Mouse (Mus musculus): ENCODE measurements around the gene Ube2j1.

Ube2j1 gene

DNA sequence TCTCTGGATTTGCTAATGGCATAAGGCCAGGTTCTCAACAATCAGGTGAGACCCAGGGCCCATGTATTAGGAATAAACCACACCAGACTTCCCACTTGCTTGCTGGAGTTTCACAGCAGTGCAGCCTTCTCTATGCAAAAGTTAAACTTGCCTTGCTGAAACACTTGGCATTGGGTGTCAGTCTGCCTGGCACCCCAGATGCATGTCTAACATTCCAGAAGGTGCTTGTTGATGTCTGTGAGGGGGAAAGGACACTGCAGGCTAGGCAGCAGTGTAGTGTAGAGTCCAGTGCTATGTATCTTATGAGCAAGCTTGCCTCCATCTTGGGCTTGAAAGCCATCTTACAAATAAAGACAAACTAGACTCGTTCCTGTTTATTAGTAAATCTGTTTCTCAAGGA, 25.1 kb downstream of the Ube2j1 start:
- CTCF ChIA-PET, result no interaction called here
- POLR2A ChIA-PET, result no interaction called here

DNA sequence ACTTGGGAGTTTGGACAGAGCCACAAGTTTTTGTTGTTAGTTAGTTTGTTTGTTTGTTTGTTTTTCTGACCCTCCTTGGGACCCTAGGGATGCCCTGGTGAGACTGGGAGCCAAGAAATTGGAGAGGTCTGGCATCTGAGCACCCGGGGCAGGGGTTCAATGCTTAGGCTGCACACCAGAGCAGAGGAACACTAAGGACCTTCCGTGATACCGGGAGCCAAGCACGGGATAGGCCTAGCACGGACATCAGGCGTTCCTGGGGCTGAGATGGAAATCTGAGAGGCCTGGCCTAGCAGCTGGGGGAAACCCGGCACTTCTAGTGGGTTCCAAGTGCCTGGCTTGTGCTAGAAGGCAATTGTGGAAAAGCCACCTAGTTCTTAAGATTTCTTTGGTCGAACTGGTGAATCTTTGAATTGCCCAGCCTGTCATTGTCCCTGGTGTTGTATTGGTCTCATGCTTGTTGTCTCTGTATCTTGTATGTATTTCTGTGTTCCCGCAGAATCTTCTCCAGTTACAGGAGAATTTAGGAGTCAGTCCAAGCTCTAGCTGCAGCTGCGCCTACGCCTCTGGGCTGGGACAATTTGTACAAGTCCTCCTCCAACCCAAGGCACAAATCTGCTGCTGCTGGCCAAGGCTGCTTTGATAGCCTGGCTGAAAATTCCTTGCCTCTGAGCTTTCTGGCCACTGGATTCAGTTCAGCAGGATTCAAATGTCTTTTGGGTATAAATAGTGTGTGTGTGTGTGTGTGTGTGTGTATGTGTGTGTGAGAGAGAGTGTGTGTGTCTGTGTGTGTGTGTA, 26.9 kb downstream of the Ube2j1 start:
- POLR2A ChIA-PET, result interaction anchor here in 1 of 4 experiments (0.6 kb wide), 1 partner anchor 388 kb away, joined by 4 read pairs; no protein-coding TSS in a partner anchor
- CTCF ChIA-PET, result interaction anchor here in 1 of 4 experiments (1.0 kb wide), 1 partner anchor 472 kb away, joined by 3 read pairs; no protein-coding TSS in a partner anchor

DNA sequence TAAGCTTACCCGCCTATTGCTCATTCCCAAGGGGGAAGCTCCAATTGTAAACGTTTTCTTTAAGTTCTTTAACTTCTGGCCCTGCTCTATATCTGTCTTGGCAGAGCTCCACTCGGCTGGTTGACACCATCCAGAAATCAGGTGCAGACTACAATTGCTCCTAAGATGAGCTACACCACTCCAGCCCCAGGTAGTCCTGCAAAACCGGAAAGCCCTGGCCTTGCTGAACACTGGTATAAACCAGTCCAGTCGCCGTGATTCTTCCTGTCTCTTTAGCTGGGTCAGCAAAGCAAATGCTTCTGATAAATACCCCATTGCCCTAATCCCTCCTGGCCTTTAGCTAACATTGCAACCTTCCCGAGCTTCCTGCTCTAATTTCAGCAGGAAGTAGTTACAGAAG, 29.9 kb downstream of the Ube2j1 start:
- POLR2A ChIA-PET, result interaction anchor here in 1 of 4 experiments (1.6 kb wide), 1 partner anchor 11 kb away, joined by 5 read pairs; no protein-coding TSS in a partner anchor
- CTCF ChIA-PET, result interaction anchor here in 1 of 4 experiments (0.6 kb wide), 1 partner anchor 469 kb away, joined by 3 read pairs; no protein-coding TSS in a partner anchor

DNA sequence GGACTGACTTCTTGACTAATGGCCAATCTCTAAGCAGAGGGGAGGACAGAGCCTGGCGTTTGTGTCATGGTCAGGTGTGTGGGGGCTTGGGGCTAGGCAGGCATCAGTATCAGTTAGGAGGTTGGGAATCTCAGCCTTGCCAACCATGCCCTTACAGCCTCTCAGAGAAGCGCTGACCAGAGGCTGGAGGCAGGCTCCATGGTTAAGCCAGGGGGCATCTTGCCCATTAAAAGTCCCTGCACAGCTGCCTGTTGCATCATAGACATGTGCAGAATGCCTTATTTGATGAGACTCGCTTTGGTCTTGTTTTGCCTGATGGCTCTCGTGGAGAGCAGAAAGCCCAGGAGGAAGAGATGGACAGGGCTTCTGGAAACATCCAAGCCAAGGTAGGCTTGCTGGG, 31.8 kb downstream of the Ube2j1 start, which contains the start of gene Gabrr2:
Gabrr2 (plus strand) TSS at position 19 of the 400 bp plus-strand sequence.
- ChIA-PET POLR2A (interaction anchor here in 3 of 4 experiments (0.6 to 1.0 kb wide), 4 partner anchors 15 to 474 kb away, joined by 3 to 7 read pairs (median 6); no protein-coding TSS in a partner anchor), CTCF (interaction anchor here in 2 of 4 experiments (0.6 to 0.7 kb wide), 2 partner anchors 46 to 582 kb away, joined by 3 to 7 read pairs; no protein-coding TSS in a partner anchor)

DNA sequence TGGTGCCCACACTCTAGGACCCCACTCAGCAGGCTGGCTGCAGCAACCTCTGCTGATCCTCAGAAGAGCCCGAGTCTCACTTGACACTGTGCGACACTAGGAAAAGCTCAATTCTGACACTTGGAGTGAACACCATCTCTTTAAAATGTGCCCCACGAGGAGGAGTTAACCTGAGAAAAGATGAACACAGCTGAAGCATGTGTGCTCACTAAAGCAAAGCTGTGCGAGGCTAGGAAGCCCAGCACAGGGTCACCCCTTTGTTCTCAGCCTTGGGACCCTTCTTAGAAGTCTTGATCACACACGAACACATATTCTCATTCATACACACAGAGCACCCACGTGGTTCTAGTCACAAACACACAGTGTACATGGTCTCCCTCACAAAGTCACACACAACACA, 33.8 kb downstream of the Ube2j1 start:
- CTCF ChIA-PET, result no interaction called here
- POLR2A ChIA-PET, result interaction anchor here in 2 of 4 experiments (1.2 to 2.4 kb wide), 5 partner anchors 12 to 130 kb away, joined by 3 to 9 read pairs (median 5); no protein-coding TSS in a partner anchor

DNA sequence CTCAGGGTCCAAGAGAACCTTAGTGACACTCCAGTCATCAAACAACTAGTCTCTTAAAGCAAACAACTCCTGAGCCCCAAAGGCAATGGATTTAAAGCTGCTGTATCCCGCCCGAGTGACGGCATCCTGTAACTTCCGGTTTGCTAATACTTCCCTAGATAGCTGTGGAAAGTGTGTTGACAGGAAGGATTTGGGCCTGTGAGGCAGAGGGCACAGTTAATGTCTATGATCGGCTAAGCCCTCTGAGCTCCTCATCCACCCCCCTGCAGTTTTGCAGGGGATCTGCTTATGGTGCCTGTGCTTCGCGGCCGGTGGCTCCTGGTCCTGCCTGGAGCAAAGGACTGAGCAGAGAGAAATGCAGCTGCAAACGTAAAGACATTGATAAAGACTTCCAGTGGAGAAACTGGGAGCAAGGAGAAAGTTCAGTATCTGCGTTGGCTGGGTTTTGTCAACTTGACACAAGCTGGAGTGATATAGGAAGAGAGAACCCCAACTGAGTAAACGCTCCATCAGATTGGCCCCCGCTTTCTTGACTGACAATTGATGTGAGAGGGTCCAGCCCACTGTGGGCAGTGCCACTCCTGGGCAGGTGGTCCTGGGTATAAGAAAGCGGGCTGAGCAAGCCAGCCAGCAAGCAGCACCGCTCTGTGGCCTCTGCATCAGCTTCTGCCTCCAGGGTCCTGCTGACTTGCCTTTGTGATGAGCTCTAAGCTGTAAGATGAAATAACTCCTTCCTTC, 35.2 kb downstream of the Ube2j1 start:
- POLR2A ChIA-PET, result interaction anchor here in 2 of 4 experiments (0.8 to 2.4 kb wide), 5 partner anchors 11 to 27 kb away, joined by 3 to 9 read pairs (median 5); no protein-coding TSS in a partner anchor
- CTCF ChIA-PET, result interaction anchor here in 1 of 4 experiments (0.8 kb wide), 1 partner anchor 11 kb away, joined by 3 read pairs; no protein-coding TSS in a partner anchor

DNA sequence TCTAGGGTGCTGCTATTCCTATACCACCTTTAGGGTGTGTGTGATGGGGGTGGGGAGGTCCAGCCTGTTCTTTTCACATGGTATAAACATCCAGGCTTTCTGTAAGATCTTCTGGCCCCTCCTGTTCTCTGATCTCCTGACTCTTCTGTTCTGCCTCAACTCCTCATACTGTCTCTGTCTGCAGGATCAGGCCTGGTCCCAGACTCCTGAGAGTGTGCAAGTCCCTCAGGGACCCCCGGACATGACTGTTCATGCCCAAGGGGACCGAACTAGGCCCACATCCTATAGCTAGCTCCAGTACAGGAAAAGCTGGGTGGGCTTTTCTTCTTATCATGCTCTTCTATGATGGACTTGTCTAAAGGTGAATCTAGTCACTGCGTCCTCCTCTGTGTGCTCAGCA, 36.1 kb downstream of the Ube2j1 start:
- POLR2A ChIA-PET, result no interaction called here
- CTCF ChIA-PET, result no interaction called here

DNA sequence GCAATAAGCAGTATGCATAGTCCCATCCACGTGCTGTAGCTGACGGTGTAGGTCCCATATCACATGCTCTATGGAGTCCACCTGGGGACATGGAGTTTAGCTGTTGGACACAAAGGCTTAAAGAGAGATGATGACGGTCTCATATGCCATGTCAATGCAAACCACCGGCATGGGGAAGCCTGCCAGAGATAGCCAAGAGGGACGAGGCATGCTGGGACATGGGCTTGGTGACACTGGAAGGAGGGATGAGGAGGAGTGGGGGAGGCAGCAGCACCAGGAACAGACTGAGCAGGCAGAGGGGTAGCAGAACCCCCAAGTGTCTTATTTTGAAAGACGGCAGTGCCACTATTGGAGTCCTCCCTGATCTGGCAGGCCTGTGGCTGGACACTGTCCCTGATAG, 36.6 kb downstream of the Ube2j1 start:
- ChIA-PET POLR2A (no interaction called here), CTCF (no interaction called here)

DNA sequence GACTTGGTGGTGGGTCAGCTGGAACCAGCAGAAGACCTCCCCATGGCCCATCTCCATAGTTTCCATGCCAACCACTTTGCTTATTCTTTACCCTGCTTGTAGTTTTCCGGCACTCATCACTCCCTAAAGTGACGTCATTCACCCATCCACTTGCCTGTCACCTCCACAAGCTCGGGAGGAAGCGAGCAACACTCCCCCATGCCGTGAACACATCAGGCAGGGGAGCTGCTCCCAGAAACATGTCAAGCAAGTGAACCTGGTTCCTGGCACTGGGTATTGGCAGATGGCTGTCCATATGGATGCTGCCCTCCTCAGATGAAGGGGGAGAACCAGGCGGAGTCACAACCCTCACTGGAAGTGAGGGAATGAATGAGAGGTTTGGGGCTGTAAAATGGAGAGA, 37.7 kb downstream of the Ube2j1 start:
- ChIA-PET POLR2A (no interaction called here), CTCF (no interaction called here)

DNA sequence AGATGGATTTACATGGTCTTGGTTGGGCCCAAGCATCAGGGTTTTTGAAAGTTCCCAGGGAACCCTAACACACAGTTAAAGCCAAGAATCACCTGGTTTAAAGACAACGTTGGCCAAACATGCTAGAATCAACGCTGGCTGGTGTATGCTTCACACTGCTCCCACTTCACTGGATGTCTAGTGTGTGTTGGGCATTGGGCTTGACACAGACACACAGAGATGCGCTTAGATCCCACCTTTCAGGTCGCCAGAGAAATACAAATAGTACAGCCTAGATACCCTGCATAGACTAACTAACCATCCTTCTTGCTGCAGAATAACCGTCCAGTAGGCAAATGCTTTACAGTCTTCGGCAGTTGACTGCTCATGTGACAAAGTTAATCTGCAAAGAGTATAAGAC, 39.1 kb downstream of the Ube2j1 start:
- CTCF ChIA-PET, result no interaction called here
- POLR2A ChIA-PET, result interaction anchor here in 2 of 4 experiments (0.6 kb wide), 2 partner anchors 51 to 88 kb away, joined by 3 read pairs; no protein-coding TSS in a partner anchor

DNA sequence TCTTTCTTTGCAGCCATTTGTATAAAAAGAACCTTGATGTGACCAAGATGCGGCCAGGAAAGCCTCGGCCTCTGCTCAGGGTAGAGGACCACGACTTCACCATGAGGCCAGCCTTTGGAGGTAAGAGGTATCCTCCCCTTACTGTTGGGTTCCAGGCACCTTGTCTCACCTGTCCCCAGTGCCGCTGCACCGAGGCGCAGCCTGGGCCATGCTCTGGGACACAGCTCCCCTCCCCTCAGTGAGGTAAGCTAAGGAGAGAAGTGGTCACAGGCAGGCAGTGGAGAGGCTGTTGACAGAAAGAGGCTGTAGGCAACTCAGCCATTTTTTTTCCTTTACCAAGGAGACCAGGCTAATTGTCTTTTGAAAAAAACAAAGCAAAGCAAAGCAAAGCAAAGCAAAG, 40.1 kb downstream of the Ube2j1 start:
- ChIA-PET POLR2A (interaction anchor here in 1 of 4 experiments (0.6 kb wide), 1 partner anchor 18 kb away, joined by 3 read pairs; no protein-coding TSS in a partner anchor), CTCF (no interaction called here)

DNA sequence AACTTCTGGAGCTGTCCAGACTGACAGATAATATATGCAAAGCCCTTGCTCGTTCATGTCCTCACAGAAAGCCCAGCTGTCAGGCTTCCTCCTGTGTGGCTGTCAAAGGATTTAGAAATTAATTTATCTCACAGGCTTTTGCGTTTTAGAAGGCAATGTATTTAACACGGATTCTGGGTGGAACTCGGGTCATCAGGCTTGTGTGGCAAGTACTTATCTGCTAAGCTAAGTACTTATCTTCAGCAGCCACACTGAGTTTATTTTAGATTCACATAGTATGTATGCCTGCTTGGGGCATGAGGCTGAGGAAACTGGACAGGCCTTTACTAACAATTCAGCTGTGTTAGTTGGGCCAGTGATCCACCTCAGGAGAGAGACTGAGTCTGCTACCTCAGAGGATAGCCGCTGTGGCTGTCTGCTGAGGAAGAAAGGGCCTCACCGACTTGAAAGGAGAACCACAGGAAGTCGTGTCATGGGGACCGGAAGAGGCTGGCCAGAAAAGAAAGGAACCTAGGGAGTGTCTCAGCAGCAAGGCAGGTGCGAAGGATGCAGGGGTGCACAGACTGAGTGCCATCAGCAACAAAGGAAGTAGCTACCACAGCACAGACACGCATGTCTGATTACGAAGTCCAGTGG, 41.4 kb downstream of the Ube2j1 start:
- ChIA-PET POLR2A (interaction anchor here in 1 of 4 experiments (0.8 kb wide), 1 partner anchor 117 kb away, joined by 3 read pairs; the partner anchor contains the start of gene Pm20d2), CTCF (no interaction called here)

DNA sequence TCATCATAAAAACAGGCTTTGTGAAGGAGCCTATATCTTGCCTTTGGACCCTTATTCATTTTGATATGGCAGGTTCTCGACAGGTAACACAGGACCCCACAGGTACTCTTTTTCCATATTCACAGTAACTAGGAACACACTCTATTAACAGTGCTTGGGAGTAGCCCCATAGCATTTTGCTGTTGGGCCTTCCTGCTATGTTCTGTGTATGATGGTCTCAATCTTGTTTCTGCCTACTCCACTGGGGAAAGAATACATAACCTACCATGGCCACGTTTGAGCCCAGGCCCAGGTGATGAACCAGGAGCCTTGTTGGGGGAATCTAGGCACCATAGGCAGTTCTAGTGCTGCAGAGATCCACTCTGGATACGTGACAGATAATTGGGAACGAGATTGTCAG, 43.2 kb downstream of the Ube2j1 start:
- CTCF ChIA-PET, result no interaction called here
- POLR2A ChIA-PET, result no interaction called here

DNA sequence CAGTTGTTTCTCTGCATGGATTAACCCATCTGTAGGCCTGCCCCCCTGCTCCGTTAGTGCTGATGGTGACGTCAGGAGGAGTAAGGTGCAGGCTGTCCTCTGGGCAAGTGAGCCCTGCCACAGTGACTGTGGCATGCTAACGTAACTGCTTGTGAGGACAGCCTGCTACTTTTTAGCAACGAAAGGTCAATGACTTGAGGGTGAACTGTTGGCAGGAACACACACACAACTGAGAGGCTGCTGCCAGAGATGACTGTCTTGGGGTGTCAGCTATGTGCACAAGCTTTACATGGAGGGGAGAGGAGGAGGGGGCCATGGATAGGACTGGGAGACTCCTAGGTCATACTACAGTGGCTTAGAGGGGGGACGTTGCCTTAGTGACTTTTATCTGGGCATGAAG, 43.6 kb downstream of the Ube2j1 start:
- ChIA-PET POLR2A (interaction anchor here in 1 of 4 experiments (0.6 kb wide), 1 partner anchor 763 kb away, joined by 4 read pairs; no protein-coding TSS in a partner anchor), CTCF (no interaction called here)

DNA sequence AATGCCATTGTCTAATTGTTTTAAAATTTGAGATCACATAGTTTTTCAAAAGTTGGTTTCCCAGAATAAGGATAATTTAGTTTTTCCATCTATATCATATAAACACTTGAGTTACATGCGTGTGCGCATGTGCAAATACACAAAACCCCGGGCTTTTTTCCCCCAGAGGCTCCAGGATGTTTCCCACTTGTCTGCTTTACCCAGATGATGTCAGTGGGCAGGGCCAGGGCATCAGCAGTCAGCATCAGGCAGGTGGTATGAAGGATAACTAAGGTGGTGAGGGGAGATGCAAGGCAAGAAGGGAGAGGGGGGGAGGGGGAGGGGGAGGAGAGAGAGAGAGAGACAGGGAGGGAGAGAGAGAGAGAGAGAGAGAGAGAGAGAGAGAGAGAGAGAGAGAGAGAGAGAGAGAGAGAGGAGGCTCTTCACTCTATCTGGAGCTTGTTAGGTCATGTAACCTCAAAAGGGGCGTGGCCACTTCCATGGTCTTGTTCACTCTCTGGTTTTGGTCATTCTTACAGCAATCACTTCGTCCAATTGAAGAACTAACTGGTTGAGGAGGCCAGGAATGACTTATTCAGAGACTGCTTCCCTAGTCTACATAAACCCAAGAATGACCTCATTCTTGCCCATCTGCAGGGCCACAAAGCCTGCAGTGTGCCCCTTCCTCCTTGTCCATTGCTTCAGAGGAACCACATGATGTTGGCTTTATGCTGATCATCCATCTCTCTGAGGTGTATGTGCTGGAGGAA, 44.7 kb downstream of the Ube2j1 start:
- CTCF ChIA-PET, result interaction anchor here in 1 of 4 experiments (0.6 kb wide), 1 partner anchor 514 kb away, joined by 3 read pairs; no protein-coding TSS in a partner anchor
- POLR2A ChIA-PET, result no interaction called here

DNA sequence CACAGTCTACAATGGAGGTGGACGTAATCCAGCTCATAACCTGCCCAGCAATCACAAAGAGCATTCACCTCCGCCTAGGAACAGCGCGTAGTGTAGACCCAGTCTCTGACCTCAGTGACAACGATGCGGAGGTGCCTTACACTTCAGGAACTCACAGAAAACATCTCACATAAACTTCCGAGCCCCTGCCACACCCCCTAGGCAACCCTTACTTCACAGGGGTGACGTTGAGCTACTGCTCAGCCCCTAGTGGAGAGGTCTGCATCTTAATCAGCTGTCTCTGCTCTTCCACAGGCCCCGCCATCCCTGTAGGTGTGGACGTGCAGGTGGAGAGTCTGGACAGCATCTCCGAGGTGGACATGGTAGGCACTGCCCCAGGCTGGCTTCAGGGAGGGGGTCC, 45.9 kb downstream of the Ube2j1 start:
- ChIA-PET POLR2A (interaction anchor here in 3 of 4 experiments (0.5 to 1.7 kb wide), 4 partner anchors 11 to 111 kb away, joined by 3 to 6 read pairs (median 5); partner anchors contain the start of gene Gabrr2 (in 1 of the 3)), CTCF (interaction anchor here in 2 of 4 experiments (0.6 to 0.9 kb wide), 2 partner anchors 11 to 1155 kb away, joined by 3 read pairs; no protein-coding TSS in a partner anchor)

DNA sequence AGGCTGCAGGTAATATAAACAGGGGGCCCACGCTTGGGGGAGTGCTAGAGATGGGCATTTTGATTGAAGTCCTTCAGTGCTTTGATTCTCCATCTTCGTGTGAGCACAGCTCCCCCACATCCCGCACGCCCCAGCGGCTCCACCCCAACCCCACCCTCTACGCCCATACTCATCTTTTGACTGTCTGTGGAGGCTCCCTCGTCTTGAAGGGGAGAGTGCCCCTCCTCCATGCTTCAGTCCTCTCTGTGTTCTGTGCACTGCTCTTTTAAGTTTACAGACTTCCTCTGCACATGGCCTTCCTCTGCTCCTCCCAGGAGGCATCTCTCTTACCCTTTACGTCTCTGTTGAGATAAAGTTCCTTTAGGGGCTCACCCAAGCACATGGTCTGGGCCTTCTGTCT, 46.5 kb downstream of the Ube2j1 start:
- CTCF ChIA-PET, result interaction anchor here in 2 of 4 experiments (0.6 to 0.9 kb wide), 3 partner anchors 11 to 1155 kb away, joined by 3 to 4 read pairs (median 3); no protein-coding TSS in a partner anchor
- POLR2A ChIA-PET, result interaction anchor here in 2 of 4 experiments (1.4 to 1.7 kb wide), 3 partner anchors 12 to 111 kb away, joined by 3 to 6 read pairs (median 5); partner anchors contain the start of gene Gabrr2 (in 1 of the 2)

DNA sequence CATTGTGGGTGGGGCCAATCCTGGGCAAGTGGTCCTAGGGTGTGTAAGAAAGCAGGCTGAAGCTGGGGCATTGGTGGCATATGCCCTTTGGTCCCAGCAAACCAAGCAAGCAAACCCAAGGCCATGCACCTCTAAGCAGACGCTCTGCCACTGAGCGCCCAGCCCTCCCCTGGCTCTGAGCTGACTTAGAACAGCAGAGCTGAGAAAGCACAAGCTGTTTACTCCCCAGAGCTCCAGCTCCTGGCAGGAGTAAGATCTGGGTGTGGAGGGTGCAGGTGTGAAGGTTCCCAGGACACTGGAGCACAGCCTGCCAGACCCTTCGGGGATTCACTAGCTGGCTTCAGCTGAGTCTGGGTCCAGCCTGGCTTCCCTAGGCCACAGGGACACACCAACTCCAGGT, 47.3 kb downstream of the Ube2j1 start:
- CTCF ChIA-PET, result interaction anchor here in 2 of 4 experiments (0.6 to 1.3 kb wide), 2 partner anchors 9 to 32 kb away, joined by 3 read pairs; no protein-coding TSS in a partner anchor
- POLR2A ChIA-PET, result interaction anchor here in 2 of 4 experiments (0.5 to 1.7 kb wide), 4 partner anchors 13 to 110 kb away, joined by 3 to 6 read pairs (median 6); partner anchors contain the start of gene Gabrr2 (in 1 of the 2)
